Mouse (Mus musculus): ENCODE data around the gene Gtf3c2.

The Gtf3c2 gene

DNA sequence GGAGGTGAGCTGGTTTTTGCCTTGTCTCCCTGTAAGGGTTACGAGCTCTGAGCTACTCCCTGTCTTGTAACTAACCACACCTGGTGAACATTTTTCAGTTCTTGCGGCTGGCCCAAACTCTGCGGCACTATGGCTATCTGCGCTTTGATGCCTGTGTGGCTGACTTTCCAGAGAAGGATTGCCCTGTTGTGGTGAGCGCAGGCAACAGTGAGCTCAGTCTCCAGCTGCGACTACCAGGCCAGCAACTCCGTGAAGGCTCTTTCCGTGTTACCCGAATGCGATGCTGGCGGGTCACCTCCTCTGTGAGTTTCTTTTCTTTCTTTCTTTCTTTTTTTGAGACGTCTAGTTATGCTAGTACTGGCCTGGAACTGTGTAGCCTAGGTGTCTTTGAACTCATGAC, 17.1 kb upstream of the Gtf3c2 start:
- no peak for DNase-seq

- no peak for DNase-seq
Observed at GRCm38 (mm10) chr5:31196207-31196606, 16.3 kb upstream of the Gtf3c2 start.

DNA sequence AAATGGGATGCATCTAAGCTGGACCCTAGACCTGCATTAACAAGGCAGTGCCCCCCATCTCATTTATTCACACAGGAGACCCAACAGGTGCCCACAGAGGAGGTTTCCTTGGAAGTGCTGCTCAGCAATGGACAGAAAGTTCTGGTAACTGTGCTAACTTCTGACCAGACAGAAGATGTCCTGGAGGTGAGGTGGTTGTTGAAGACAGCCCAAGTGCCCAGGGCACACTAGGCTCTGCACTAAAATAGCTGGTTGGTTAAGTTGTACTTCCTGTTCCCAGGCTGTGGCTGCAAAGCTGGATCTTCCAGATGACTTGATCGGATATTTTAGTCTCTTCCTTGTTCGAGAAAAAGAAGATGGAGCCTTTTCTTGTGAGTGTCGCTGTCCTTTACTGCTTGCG, 15.7 kb upstream of the Gtf3c2 start:
- DNase-seq, result no peak

- DNase-seq, result no peak
Observed at GRCm38 (mm10) chr5:31194486-31195485, 14.8 kb upstream of the Gtf3c2 start.

GRCm38 (mm10) chr5:31193631-31194281, 13.8 kb upstream of the Gtf3c2 start:
- no peak for DNase-seq

GRCm38 (mm10) chr5:31192939-31193630, 13.1 kb upstream of the Gtf3c2 start, which contains the start of the genes Snx17 and Eif2b4:
Gene Snx17 (plus strand): TSS chr5:31193227.
Gene Eif2b4 (minus strand): TSS chr5:31193430.
- peak; percentile 99 for DNase-seq

DNA sequence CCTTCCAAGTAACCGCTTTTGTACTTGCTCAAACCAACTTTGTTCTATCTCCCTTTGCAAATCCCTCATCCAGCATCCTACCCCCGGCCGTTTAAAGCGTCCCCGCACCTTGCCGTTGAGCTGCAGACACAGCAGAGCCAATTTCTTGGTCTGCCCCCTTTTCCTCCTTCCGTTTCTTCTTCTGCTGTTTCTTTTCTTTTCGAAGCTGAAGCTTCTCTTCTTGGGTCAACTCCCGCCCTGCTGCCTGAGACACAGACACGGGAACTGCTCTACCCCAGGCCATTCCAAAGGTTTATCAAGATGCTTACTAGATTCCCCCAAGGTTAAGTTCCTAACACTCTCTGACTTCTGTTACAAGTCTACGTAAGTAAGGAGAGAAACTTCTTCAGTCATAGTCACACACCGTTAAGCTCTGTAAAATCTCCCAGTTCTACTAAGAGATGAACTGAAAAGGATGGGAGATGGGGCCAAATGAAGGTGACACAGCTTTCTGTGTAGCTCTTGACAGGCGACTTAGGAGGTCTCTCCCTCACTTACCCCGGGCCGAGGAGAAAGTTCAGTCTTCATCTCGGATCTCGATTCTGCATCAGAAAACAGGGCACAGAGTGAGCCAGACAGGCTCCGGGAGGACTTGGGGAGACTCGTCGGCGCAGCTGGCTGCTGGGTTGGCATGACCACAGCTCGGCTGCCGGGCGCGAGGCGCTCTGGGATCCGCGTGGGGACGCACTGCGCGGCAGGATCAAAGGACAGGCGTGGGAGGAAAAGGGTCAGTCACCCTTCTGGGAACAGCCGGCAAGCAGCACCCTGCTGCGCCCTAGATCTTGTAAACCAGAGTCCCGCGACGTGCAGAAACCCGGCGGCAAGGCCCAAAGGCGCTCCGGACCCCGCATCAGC, 12.3 kb upstream of the Gtf3c2 start:
- DNase-seq, result no peak

DNA sequence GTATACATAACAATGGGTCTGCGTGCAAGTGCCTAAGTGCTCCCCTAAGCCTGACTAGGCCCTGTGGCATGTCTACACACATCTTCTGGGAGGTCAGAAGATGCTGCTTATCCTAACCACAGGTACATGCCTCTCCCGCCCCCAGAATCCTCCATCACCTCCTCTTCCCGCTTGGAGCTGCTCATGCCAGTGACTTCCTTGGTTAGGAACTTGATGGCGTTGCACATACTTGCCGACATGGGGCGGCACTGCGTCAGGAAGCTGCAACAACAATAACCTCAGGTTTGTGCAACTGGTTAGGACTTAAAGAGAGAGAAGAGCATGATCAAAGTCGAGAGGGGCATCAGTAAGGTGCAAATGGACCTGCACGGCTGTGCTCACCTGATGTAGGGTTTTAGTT, 10.3 kb upstream of the Gtf3c2 start:
- no peak for DNase-seq

- no peak for DNase-seq
Observed at GRCm38 (mm10) chr5:31188223-31188840, 8.4 kb upstream of the Gtf3c2 start.

GRCm38 (mm10) chr5:31183678-31184077, 3.7 kb upstream of the Gtf3c2 start:
- no peak for DNase-seq

DNA sequence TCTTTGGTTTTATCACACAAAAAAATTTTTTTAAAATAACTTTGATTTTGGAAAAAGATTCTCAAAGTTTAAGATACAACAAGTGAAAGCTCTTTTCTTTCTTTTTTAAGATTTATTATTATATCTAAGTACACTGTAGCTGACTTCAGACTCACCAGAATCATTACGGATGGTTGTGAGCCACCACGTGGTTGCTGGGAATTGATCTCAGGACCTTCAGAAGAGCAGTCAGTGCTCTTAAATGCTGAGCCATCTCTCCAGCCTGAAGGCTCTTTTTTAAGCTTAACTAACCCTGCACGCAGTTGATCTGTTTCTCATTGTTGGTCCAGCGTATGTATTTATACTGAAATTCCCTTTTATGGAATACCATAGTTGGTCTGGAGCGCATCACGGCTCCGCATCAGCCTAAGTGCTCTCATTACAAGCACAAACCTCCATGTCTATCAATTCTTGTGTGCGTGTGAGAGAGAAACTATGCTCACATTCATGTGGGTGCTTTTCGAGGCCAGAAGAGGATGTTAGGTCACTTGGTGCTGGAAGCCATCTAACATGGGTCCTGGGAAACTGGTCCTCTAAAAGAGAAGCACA, 1.3 kb upstream of the Gtf3c2 start:
- DNase-seq, result no peak

- DNase-seq, result peak in 1 of 2 experiments; percentile 49
Observed at GRCm38 (mm10) chr5:31179301-31179765, 611 bp downstream of the Gtf3c2 start.

GRCm38 (mm10) chr5:31168630-31169029, 11.3 kb downstream of the Gtf3c2 start:
- no peak for DNase-seq

DNA sequence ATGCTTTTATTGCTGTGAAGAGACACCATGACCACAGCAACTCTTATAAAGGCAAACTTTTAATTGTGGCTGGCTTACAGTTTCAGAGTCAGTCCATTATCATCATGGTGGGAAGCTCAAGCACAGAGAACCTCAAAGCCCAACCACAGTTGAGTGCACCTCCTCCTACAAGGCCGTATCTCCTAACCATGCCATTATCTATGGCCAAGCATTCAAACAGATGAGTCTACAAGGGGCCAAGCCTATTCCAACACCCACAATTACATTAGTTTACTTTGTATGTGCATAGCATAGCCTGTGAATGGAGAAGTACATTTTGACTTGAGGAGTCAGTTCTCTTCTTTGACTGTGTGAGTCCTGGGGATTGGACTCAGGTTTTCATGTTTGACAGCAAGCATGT, 15.1 kb downstream of the Gtf3c2 start:
- no peak for DNase-seq

DNA sequence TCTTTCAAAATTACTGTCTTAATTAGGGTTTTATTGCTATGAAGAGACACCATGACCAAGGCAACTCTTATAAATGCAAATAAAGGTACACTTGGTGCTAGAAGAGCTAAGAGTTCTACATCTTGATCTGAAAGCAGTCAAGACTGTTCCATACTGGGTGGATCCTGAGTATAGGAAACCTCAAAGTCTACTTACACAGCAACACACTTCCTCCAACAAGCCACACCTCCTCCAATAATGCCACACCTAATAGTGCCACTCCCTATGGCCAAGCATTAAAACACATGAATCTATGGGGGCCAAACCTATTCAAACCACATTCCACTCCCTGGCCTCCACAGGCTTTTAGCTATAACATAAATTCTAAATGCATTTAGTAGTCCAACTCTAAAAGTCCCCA, 17.5 kb downstream of the Gtf3c2 start:
- no peak for DNase-seq

DNA sequence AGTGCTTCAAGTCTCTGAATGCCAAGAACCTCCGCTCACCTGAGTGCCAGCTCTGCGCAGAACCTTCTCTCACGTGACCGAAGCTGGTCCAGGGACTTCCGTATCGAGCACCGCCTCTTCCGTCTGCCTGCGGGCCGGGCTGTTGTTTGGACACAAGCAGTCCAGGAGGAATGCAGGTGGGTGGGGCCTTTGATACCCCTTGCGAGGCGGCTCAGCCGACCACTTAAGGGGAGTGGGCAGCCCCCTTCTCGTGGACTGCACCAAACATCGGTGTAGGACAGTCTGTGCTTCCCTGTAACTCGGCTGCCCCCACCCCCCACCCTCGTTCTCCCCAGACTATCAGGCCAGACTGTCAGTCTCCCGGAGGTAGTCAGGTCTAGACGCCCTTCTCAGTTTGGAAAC, 25.8 kb downstream of the Gtf3c2 start, which contains the start of gene Mpv17:
Gene Mpv17 (minus strand): TSS at position 100 of the 402 bp plus-strand sequence.
- peak; percentile 89 to 90 for DNase-seq

DNA sequence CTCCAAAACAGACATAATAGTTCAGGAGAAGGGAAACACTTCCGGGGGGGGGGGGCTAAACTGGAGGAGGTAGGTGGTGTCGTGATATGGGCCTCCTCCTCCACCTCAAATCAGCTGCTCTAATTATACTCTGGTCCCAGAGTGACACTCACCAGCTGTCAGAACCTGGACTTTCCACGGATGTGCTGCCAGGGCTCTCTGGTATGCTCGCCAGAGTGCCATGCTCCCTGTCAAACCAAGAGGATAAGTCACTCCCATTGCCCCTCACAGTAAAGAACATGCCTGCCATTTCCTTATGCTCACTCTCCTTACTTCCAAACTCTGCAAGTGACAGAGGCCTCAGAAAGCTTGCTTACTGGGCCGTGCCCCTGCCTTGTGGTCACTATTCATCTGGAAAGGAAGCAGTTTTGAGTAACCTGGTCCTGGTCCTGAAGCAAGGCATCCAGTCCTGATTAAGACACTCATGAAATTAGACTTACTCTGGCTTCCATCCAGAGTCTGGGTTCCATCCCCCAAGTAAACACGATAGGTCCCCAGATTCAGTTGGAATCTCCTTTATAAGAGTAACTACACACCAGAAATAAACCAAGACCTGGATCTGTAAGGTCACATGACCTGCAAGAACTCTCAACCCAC, 26.3 kb downstream of the Gtf3c2 start:
- peak; percentile 28 to 45 for DNase-seq

GRCm38 (mm10) chr5:31151746-31152145, 28.2 kb downstream of the Gtf3c2 start:
- DNase-seq, result peak; percentile 47 to 54

DNA sequence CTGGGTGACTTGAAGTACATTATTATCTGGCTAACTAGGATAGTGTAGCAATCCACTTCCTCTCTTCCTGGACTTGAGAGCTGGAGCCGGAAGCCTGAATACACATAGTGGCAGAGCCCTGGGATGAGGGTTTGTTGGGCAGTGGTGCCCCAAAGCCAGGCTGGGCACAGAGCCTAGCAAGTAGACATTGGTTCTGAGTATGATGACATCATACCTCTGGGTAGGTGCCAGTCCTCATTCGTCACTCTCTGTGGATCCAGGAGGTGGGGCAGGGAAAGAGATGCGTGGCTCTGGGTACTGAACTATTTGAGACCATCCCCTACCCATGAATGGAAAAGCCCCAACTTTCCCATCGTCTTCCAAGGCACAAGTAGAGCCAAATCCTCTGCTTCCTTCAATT, 30.2 kb downstream of the Gtf3c2 start:
- DNase-seq, result peak; percentile 32 to 38

GRCm38 (mm10) chr5:31138968-31139425, 40.9 kb downstream of the Gtf3c2 start:
- no peak for DNase-seq
